Mouse (Mus musculus) left cerebral cortex, adult 11 months (tissue): ENCODE results near the gene Mip.
"Not testable (repeated sequence)": the region's sequence is repeated elsewhere in the genome, so short reads cannot be mapped to it uniquely, and the experiment has no call there.

Source experiments
- DNase-seq: peaks from one replicate; pipeline ENCODE4 v3.0.0; 2022; ENCODE audit warnings: low spot score

The Mip gene

GRCm38 (mm10) chr10:128211390-128212108, 14.1 kb upstream of the Mip start, which contains the start of gene Spryd4:
Gene Spryd4, minus strand, starts transcription at chr10:128211807.
- DNase-seq: peak; percentile 82

GRCm38 (mm10) chr10:128212148-128212547, 13.5 kb upstream of the Mip start:
- DNase-seq: no peak

- DNase-seq: no peak
Observed at GRCm38 (mm10) chr10:128212871-128213323, 12.7 kb upstream of the Mip start.

GRCm38 (mm10) chr10:128214112-128214511, 11.5 kb upstream of the Mip start:
- DNase-seq: not testable (repeated sequence)

- no peak for DNase-seq
Observed at GRCm38 (mm10) chr10:128214981-128215380, 10.7 kb upstream of the Mip start.

- no peak for DNase-seq
Observed at GRCm38 (mm10) chr10:128218387-128219117, 7.1 kb upstream of the Mip start.

- no peak for DNase-seq
Observed at GRCm38 (mm10) chr10:128221533-128222286, 3.9 kb upstream of the Mip start.

- no peak for DNase-seq
Observed at GRCm38 (mm10) chr10:128225064-128225463, 574 bp upstream of the Mip start.

GRCm38 (mm10) chr10:128227592-128227991, 2.0 kb downstream of the Mip start:
- no peak for DNase-seq

- DNase-seq: no peak
Observed at GRCm38 (mm10) chr10:128228009-128228408, 2.4 kb downstream of the Mip start.

- no peak for DNase-seq
Observed at GRCm38 (mm10) chr10:128230582-128230981, 4.9 kb downstream of the Mip start.

GRCm38 (mm10) chr10:128231146-128231545, 5.5 kb downstream of the Mip start:
- no peak for DNase-seq

- peak; percentile 66 for DNase-seq
Observed at GRCm38 (mm10) chr10:128231697-128232419, 6.2 kb downstream of the Mip start, which contains the start of gene Timeless. Gene Timeless, plus strand, starts transcription at chr10:128232065.

- peak; percentile 62 for DNase-seq
Observed at GRCm38 (mm10) chr10:128232420-128232985, 6.9 kb downstream of the Mip start.

- no peak for DNase-seq
Observed at GRCm38 (mm10) chr10:128236321-128236720, 10.7 kb downstream of the Mip start.

GRCm38 (mm10) chr10:128237807-128238480, 12.3 kb downstream of the Mip start:
- DNase-seq: no peak

- no peak for DNase-seq
Observed at GRCm38 (mm10) chr10:128239140-128239539, 13.5 kb downstream of the Mip start.

GRCm38 (mm10) chr10:128240131-128240530, 14.5 kb downstream of the Mip start:
- no peak for DNase-seq

GRCm38 (mm10) chr10:128243252-128243651, 17.6 kb downstream of the Mip start:
- no peak for DNase-seq

- DNase-seq: no peak
Observed at GRCm38 (mm10) chr10:128244121-128244520, 18.5 kb downstream of the Mip start.
